Mouse (Mus musculus): Measurements from ENCODE around the gene Vat1l. TPM values are rescaled to one million over a fixed set of nuclear protein-coding genes. Genes with fewer than 3 reads are reported as not detected.

The Vat1l gene
- polyA plus RNA-seq, 1 experiment, result 108 TPM

DNA sequence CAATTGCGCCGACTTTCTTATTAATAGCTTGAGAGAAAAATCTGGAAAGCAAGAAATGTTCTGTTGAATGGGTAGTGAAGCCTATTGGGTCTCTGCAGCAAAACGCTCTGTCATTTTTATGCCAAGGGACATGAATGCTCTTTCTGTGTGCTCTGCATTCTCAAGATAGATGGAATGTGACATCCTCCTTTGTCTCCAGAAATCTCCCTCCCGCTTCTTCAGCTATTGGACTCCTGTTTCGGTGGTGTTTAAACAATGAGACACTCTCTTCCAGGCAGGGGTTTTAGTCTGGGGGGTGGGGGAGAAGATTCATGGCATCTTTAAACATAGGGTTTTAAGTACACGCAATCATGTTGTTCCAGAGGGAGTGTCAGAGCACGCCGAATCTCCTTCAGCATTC lies 130.3 kb downstream of the Vat1l start:
- H3K4me1 ChIP-seq (ENCODE audit: control insufficient read depth, insufficient read depth, low read length), result no peaks in the 10 kb centered on the region; the same call in 1 of the 2 replicates
- WGBS, result 71% methylated on average over 8 of the region's 8 CpGs
- H3K27ac ChIP-seq (ENCODE audit: insufficient read depth, low read length), result no peak overlapping the region
- no peak for DNase-seq
- H3K27me3 ChIP-seq (ENCODE audit: control insufficient read depth, insufficient read depth, low read length), result no peaks in the 10 kb centered on the region
- TF ChIP-seq POLR2A (IDR thresholded peaks at IDR 0.05; ENCODE audit: borderline replicate concordance, insufficient read depth, low read length) (no peak), CTCF (IDR thresholded peaks at IDR 0.05; ENCODE audit: borderline replicate concordance, insufficient read depth, low read depth, low read length) (no peak)
- H3K4me3 ChIP-seq (replicated peaks; ENCODE audit: insufficient read depth, low read depth, low read length), result no peak overlapping the region

DNA sequence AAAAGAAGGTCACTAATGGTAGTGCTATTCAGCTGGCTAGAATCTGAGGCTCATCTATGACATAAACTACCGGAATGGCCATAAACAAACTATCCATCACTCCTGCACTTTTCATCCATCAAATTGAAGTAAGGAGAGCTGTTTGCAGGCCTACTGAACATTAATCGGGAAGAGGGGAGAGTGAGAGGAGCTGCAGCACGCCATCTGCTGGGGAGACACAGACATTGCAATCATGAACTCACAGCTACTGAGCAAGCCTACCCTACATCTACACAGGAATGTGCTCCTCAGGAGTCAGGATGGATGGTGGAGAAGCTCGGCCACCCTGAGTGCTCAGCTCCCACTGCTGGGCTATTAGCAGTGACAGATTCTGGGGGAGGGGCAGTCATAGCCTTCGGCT lies 136.9 kb downstream of the Vat1l start:
- no peak for DNase-seq
- H3K27me3 ChIP-seq (ENCODE audit: control insufficient read depth, insufficient read depth, low read length), result no peaks in the 10 kb centered on the region
- peaks cover 6% of the 10 kb centered on the region; the same call in 1 of the 2 replicates for H3K4me1 ChIP-seq (ENCODE audit: control insufficient read depth, insufficient read depth, low read length)
- WGBS, result 77% methylated on average over 5 of the region's 5 CpGs
- TF ChIP-seq POLR2A (IDR thresholded peaks at IDR 0.05; ENCODE audit: borderline replicate concordance, insufficient read depth, low read length), result no peak
- peak; percentile 44 for TF ChIP-seq CTCF (IDR thresholded peaks at IDR 0.05; ENCODE audit: borderline replicate concordance, insufficient read depth, low read depth, low read length)
- H3K27ac ChIP-seq (ENCODE audit: insufficient read depth, low read length), result no peak overlapping the region
- H3K4me3 ChIP-seq (replicated peaks; ENCODE audit: insufficient read depth, low read depth, low read length), result no peak overlapping the region

DNA sequence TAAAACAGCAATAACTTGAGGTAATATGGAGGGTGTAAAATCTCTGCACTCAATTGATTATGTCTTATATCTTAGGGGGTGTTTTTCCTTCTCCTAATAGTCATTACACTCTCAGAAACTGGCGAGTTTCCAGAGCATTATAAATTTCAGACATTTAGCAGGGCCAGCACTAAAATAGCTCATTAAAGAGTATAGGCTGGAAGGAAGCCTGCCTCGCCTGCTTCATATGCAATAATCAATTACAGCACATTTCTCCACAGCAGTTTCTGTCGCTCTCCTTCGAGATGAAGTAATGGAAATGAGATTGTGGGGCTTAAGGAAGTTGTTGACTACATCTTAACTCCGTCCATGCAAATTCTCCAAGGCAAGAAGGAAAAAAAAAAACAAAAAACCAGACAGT lies 139.4 kb downstream of the Vat1l start:
- H3K4me1 ChIP-seq (ENCODE audit: control insufficient read depth, insufficient read depth, low read length), result peaks cover 6% of the 10 kb centered on the region; the same call in 1 of the 2 replicates
- no peak overlapping the region for H3K27ac ChIP-seq (ENCODE audit: insufficient read depth, low read length)
- no peak overlapping the region for H3K4me3 ChIP-seq (replicated peaks; ENCODE audit: insufficient read depth, low read depth, low read length)
- no peak for DNase-seq
- WGBS, result 88% methylated on average over 5 of the region's 5 CpGs
- H3K27me3 ChIP-seq (ENCODE audit: control insufficient read depth, insufficient read depth, low read length), result no peaks in the 10 kb centered on the region
- TF ChIP-seq CTCF (IDR thresholded peaks at IDR 0.05; ENCODE audit: borderline replicate concordance, insufficient read depth, low read depth, low read length) (no peak), POLR2A (IDR thresholded peaks at IDR 0.05; ENCODE audit: borderline replicate concordance, insufficient read depth, low read length) (no peak)

- DNase-seq, result peak in 1 of 2 experiments; percentile 57
- no peaks in the 10 kb centered on the region for H3K27me3 ChIP-seq (ENCODE audit: control insufficient read depth, insufficient read depth, low read length)
These were observed 140.6 kb downstream of the Vat1l start for GRCm38 (mm10) chr8:114346045-114346444.

GRCm38 (mm10) chr8:114351643-114352427 lies 146.4 kb downstream of the Vat1l start:
- DNase-seq, result peak in 1 of 2 experiments; percentile 58
- peaks cover 11% of the 10 kb centered on the region for H3K4me1 ChIP-seq (ENCODE audit: control insufficient read depth, insufficient read depth, low read length)
- WGBS, result 66% methylated on average over 14 of the region's 14 CpGs
- no peak for TF ChIP-seq CTCF (IDR thresholded peaks at IDR 0.05; ENCODE audit: borderline replicate concordance, insufficient read depth, low read depth, low read length)
- no peak for TF ChIP-seq POLR2A (IDR thresholded peaks at IDR 0.05; ENCODE audit: borderline replicate concordance, insufficient read depth, low read length)
- no peaks in the 10 kb centered on the region for H3K27me3 ChIP-seq (ENCODE audit: control insufficient read depth, insufficient read depth, low read length)
- no peak overlapping the region for H3K27ac ChIP-seq (ENCODE audit: insufficient read depth, low read length)
- H3K4me3 ChIP-seq (replicated peaks; ENCODE audit: insufficient read depth, low read depth, low read length), result no peak overlapping the region

More at GRCm38 (mm10) chr8:114346045-114346444, 140.6 kb downstream of the Vat1l start:
- TF ChIP-seq POLR2A (IDR thresholded peaks at IDR 0.05; ENCODE audit: borderline replicate concordance, insufficient read depth, low read length), result no peak
- no peak for TF ChIP-seq CTCF (IDR thresholded peaks at IDR 0.05; ENCODE audit: borderline replicate concordance, insufficient read depth, low read depth, low read length)
- Histone ChIP-seq H3K4me3 (replicated peaks; ENCODE audit: insufficient read depth, low read depth, low read length) (no peak overlapping the region), H3K27ac (ENCODE audit: insufficient read depth, low read length) (no peak overlapping the region), H3K4me1 (ENCODE audit: control insufficient read depth, insufficient read depth, low read length) (peaks cover 6% of the 10 kb centered on the region; the same call in 1 of the 2 replicates)
- WGBS, result 14% methylated on average over 1 of the region's 2 CpGs

DNA sequence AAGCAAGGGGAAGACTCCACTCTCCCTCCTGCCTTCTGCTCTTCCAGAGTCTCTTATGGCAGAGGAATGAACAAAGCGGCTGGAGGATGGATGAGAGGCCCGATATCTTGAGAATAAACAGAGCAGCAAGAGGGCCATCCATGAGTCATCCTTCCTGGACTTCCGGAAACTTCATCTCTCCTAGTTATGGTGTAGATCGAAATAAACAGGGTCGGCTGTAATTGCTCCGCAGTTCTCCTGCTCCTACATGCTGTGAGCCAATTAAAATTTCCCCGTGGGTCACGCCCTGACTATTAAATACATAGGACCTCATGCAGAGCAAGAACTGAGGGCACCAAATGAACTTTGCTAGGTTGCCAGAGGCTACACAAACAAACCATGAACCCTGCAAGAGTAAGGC lies 155.1 kb downstream of the Vat1l start:
- H3K27ac ChIP-seq (ENCODE audit: insufficient read depth, low read length), result no peak overlapping the region
- 28% methylated on average over 8 of the region's 8 CpGs for WGBS
- DNase-seq, result peak in 1 of 2 experiments; percentile 53
- no peak overlapping the region for H3K4me3 ChIP-seq (replicated peaks; ENCODE audit: insufficient read depth, low read depth, low read length)
- H3K4me1 ChIP-seq (ENCODE audit: control insufficient read depth, insufficient read depth, low read length), result peaks cover 5% of the 10 kb centered on the region
- H3K27me3 ChIP-seq (ENCODE audit: control insufficient read depth, insufficient read depth, low read length), result no peaks in the 10 kb centered on the region
- TF ChIP-seq POLR2A (IDR thresholded peaks at IDR 0.05; ENCODE audit: borderline replicate concordance, insufficient read depth, low read length) (no peak), CTCF (IDR thresholded peaks at IDR 0.05; ENCODE audit: borderline replicate concordance, insufficient read depth, low read depth, low read length) (no peak)

GRCm38 (mm10) chr8:114363167-114363566 lies 157.8 kb downstream of the Vat1l start:
- Histone ChIP-seq H3K27me3 (ENCODE audit: control insufficient read depth, insufficient read depth, low read length) (no peaks in the 10 kb centered on the region), H3K4me3 (replicated peaks; ENCODE audit: insufficient read depth, low read depth, low read length) (no peak overlapping the region), H3K4me1 (ENCODE audit: control insufficient read depth, insufficient read depth, low read length) (peaks cover 5% of the 10 kb centered on the region), H3K27ac (ENCODE audit: insufficient read depth, low read length) (no peak overlapping the region)
- TF ChIP-seq CTCF (IDR thresholded peaks at IDR 0.05; ENCODE audit: borderline replicate concordance, insufficient read depth, low read depth, low read length) (peak; percentile 19; the same call in 1 of the 2 replicates), POLR2A (IDR thresholded peaks at IDR 0.05; ENCODE audit: borderline replicate concordance, insufficient read depth, low read length) (no peak)
- no peak for DNase-seq
- WGBS, result 72% methylated on average over 5 of the region's 5 CpGs

DNA sequence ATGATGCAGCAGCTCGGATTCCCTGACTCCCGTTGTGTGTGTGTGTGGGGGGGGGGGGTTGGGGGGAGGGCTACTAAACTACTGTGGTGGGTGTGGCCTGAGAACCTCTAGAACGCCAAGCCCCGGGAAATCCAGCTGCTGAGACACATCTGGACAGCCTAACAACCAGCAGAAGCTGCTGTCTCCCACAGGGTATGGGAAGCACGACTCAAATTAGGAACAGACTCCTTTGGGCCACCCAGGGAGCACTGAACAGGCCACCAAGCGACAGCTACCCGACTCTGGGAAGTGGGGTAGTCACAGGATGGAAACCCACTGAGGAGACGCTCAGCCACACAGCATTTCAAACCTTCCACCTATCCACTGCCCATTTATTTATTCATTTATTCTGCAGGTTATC lies 158.2 kb downstream of the Vat1l start:
- no peak overlapping the region for H3K4me3 ChIP-seq (replicated peaks; ENCODE audit: insufficient read depth, low read depth, low read length)
- no peaks in the 10 kb centered on the region for H3K27me3 ChIP-seq (ENCODE audit: control insufficient read depth, insufficient read depth, low read length)
- no peak overlapping the region for H3K27ac ChIP-seq (ENCODE audit: insufficient read depth, low read length)
- no peak for DNase-seq
- H3K4me1 ChIP-seq (ENCODE audit: control insufficient read depth, insufficient read depth, low read length), result peaks cover 5% of the 10 kb centered on the region
- 67% methylated on average over 8 of the region's 8 CpGs for WGBS
- TF ChIP-seq POLR2A (IDR thresholded peaks at IDR 0.05; ENCODE audit: borderline replicate concordance, insufficient read depth, low read length) (no peak), CTCF (IDR thresholded peaks at IDR 0.05; ENCODE audit: borderline replicate concordance, insufficient read depth, low read depth, low read length) (no peak)
